Mouse (Mus musculus): ENCODE results near the gene Catsperd. TPM values are rescaled to one million over a fixed set of nuclear protein-coding genes. Genes with fewer than 3 reads are reported as not detected.
"Not testable (repeated sequence)": the region's sequence is repeated elsewhere in the genome, so short reads cannot be mapped to it uniquely, and the experiment has no call there.

The Catsperd gene
- total and polyA plus RNA-seq, 3 experiments: 0.16 to 0.36 (median 0.21) TPM

DNA sequence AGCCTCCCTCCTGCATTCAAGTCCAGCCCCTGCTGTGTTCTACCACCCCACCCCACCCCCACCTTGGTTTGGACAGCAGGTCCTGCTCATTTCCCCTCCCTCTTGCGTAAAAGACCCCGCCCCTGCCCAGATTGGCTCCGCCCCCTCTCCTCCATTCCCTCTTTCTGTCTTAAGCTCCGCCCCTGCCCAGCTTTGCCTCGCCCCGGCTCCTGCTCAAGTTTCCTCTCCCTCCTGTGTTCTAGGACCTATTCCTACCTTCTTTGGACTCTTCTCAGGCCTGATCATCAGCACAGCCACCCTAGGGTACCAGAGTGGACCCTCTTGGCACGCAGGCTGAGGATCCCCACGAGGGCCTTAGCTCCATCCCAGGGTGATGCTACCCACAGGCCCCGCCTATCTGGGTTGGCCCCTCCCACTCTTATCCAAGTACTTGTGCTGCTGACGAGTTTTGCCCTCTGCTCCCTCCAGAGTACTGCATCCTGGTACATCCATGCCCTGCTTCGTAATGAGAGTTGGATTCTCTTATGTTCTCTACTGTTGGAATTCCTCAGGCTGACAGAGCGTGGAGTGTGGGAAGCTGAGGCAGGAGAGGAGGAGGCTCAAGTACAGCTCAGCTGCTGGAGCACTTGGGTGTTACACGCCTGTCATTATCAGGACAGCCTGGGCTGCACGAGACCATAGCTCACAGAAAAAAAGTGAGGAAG lies 15.9 kb upstream of the Catsperd start:
- Histone ChIP-seq H3K4me3 (replicated peaks in 1 of 3; ENCODE audit: low read depth in 2 of 3, low read length in 2 of 3, poor library complexity in 1 of 3) (no peak overlapping the region), H3K9ac (ENCODE audit: insufficient read depth, low read depth) (no peak overlapping the region), H3K9me3 (replicated peaks; ENCODE audit: low read length) (no peaks in the 10 kb centered on the region), H3K27ac (ENCODE audit: insufficient read depth, low read depth) (no peak overlapping the region), H3K4me1 (ENCODE audit: control insufficient read depth in 1 of 2, insufficient read depth in 2 of 2) (peaks cover 21 to 64% of the 10 kb centered on the region in 2 experiments), H3K36me3 (replicated peaks in 1 of 2; ENCODE audit: control insufficient read depth in 1 of 2, insufficient read depth in 1 of 2, low read length in 1 of 2) (peaks cover 39 to 47% of the 10 kb centered on the region in 2 experiments), H3K79me2 (replicated peaks; ENCODE audit: control insufficient read depth, extremely low read depth, insufficient read depth, poor library complexity, severe bottlenecking) (peaks cover 54% of the 10 kb centered on the region), H3K27me3 (replicated peaks) (no peaks in the 10 kb centered on the region), H3K4me2 (ENCODE audit: insufficient read depth, low read depth, poor library complexity, severe bottlenecking) (no peak overlapping the region)
- dilution Hi-C loops (cut with MboI; ENCODE audit: extremely low pct_ligation_motif_present, extremely low pct_unique_long_range_greater_than_20kb, low sequenced_read_pairs): no loop called here
- no peak for TF ChIP-seq NRF1 (IDR thresholded peaks at IDR 0.05; ENCODE audit: low read depth, low read length)
- TF ChIP-seq TBP (conservative IDR thresholded peaks at IDR 0.05; ENCODE audit: low read depth, low read length): no peak
- TF ChIP-seq POLR2AphosphoS2 (IDR thresholded peaks at IDR 0.05; ENCODE audit: low read depth, low read length): no peak
- no peak for TF ChIP-seq RAD21 (IDR thresholded peaks at IDR 0.05; ENCODE audit: low read depth, low read length)
- TF ChIP-seq RCOR1 (conservative IDR thresholded peaks at IDR 0.05; ENCODE audit: low read depth, low read length): no peak
- TF ChIP-seq USF1 (IDR thresholded peaks at IDR 0.05; ENCODE audit: low read depth, low read length): no peak
- TF ChIP-seq PAX5 (IDR thresholded peaks at IDR 0.05; ENCODE audit: low read length): no peak
- no peak for TF ChIP-seq CTCF (conservative IDR thresholded peaks at IDR 0.05 in 1 of 2, IDR thresholded peaks at IDR 0.05 in 1 of 2; ENCODE audit: low read depth in 2 of 2, low read length in 2 of 2)
- TF ChIP-seq ZC3H11A (IDR thresholded peaks at IDR 0.05; ENCODE audit: low read depth, low read length): no peak
- no peak for TF ChIP-seq E2F4 (IDR thresholded peaks at IDR 0.05; ENCODE audit: insufficient replicate concordance, low read depth, low read length)
- TF ChIP-seq SIN3A (IDR thresholded peaks at IDR 0.05; ENCODE audit: low read length): no peak
- no peak for TF ChIP-seq UBTF (IDR thresholded peaks at IDR 0.05; ENCODE audit: low read depth, low read length)
- TF ChIP-seq BHLHE40 (IDR thresholded peaks at IDR 0.05; ENCODE audit: low read depth, low read length): no peak
- no peak for TF ChIP-seq IRF4 (IDR thresholded peaks at IDR 0.05; ENCODE audit: low read depth, low read length)
- TF ChIP-seq JUN (IDR thresholded peaks at IDR 0.05; ENCODE audit: insufficient read depth, low read depth, low read length): no peak
- no peak for TF ChIP-seq ZNF384 (IDR thresholded peaks at IDR 0.05; ENCODE audit: low read depth, low read length)
- in situ Hi-C loops (cut with MboI; ENCODE audit: low pct_ligation_motif_present, low pct_unique_long_range_greater_than_20kb, low sequenced_read_pairs): no loop called here
- peak; percentile 71 for DNase-seq (ENCODE audit: extremely low read depth)

DNA sequence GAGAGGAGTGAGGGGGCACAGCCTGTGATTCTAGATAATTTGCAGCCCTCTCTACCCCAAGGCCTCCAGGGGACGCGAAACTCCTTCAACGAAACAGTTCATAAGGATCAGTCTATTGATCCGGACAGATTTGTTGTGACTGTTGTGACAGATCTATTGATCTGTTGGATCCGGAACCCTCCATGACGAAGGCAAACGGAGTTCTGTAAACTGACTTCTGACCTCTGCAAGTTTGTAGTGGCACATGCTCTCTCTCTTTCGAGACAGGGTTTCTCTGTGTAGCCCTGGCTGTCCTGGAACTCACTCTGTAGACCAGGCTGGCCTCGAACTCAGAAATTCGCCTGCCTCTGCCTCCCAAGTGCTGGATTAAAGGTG lies 15.4 kb upstream of the Catsperd start:
- in situ Hi-C loops (cut with MboI; ENCODE audit: low pct_ligation_motif_present, low pct_unique_long_range_greater_than_20kb, low sequenced_read_pairs); H3K27ac ChIP-seq (ENCODE audit: insufficient read depth, low read depth); H3K9me3 ChIP-seq (replicated peaks; ENCODE audit: low read length); H3K27me3 ChIP-seq (replicated peaks); H3K4me3 ChIP-seq (replicated peaks in 1 of 3; ENCODE audit: low read depth in 2 of 3, low read length in 2 of 3, poor library complexity in 1 of 3); H3K9ac ChIP-seq (ENCODE audit: insufficient read depth, low read depth); dilution Hi-C loops (cut with MboI; ENCODE audit: extremely low pct_ligation_motif_present, extremely low pct_unique_long_range_greater_than_20kb, low sequenced_read_pairs); H3K4me2 ChIP-seq (ENCODE audit: insufficient read depth, low read depth, poor library complexity, severe bottlenecking); DNase-seq (ENCODE audit: extremely low read depth): not testable (repeated sequence)
- peaks cover 21 to 63% of the 10 kb centered on the region in 2 experiments for H3K4me1 ChIP-seq (ENCODE audit: control insufficient read depth in 1 of 2, insufficient read depth in 2 of 2)
- H3K79me2 ChIP-seq (replicated peaks; ENCODE audit: control insufficient read depth, extremely low read depth, insufficient read depth, poor library complexity, severe bottlenecking): peaks cover 54% of the 10 kb centered on the region
- peaks cover 41 to 46% of the 10 kb centered on the region in 2 experiments for H3K36me3 ChIP-seq (replicated peaks in 1 of 2; ENCODE audit: control insufficient read depth in 1 of 2, insufficient read depth in 1 of 2, low read length in 1 of 2)
